9 mouse cellular contexts compared by ENCODE assay signal in the genomic region with DNA sequence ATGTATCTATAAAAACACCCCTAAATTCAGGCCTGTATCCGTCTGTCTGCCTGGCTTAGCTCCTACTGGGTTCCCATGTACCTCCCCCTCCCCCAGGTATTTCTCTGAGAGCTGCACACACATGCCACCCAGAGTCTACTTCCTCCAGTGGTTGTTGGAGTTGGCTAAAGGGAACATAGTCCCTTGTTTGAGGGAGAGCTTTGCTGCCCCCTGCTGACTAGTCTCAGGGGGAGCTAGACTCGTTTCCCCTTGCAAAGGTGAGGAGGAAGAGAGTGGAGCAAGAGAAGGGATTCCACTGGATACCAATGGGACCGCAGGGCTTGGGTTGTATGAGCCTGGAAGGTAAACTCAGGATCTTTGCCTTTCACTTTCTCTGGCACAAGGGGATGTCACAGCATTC. TPM values are rescaled to one million over a fixed set of nuclear protein-coding genes. Genes with fewer than 3 reads are reported as not detected.
DNase-seq lines count a peak whose midpoint lies in the region; ATAC-seq and TF ChIP-seq lines count a peak whose summit lies in the region.
"Had no signal": no experiment of that assay in that cellular context is flagged by ENCODE, and none has a peak within 500 bp of the region (broad histone marks: within the 10 kb centered on the region; RNA-seq: fewer than 3 reads in every experiment).

No protein-coding gene starts in this region.

- H3K4me3 ChIP-seq in intestine, postnatal 0 days (ENCODE audit: low read depth, low read length), result no peak overlapping the region
- H3K4me3 ChIP-seq in intestine, embryonic 15.5 days (replicated peaks), result no peak overlapping the region
- H3K4me3 ChIP-seq in neural tube, embryonic 11.5 days (ENCODE audit: low read depth, low read length), result no peak overlapping the region
- H3K4me3 ChIP-seq: midbrain, embryonic 12.5 days had no signal

- no peak overlapping the region for H3K4me2 ChIP-seq in intestine, postnatal 0 days (replicated peaks; ENCODE audit: low read depth)
- H3K4me2 ChIP-seq in intestine, embryonic 15.5 days (replicated peaks), result no peak overlapping the region
- H3K4me2 ChIP-seq in neural tube, embryonic 11.5 days (ENCODE audit: low read depth), result no peak overlapping the region
- H3K4me2 ChIP-seq: midbrain, embryonic 12.5 days had no signal

- no peaks in the 10 kb centered on the region for H3K36me3 ChIP-seq in intestine, postnatal 0 days (ENCODE audit: control insufficient read depth, insufficient read depth)
- no peaks in the 10 kb centered on the region for H3K36me3 ChIP-seq in intestine, embryonic 15.5 days
- no peaks in the 10 kb centered on the region for H3K36me3 ChIP-seq in neural tube, embryonic 11.5 days (ENCODE audit: control insufficient read depth, insufficient read depth, low read length)
- H3K36me3 ChIP-seq: midbrain, embryonic 12.5 days had no signal

- H3K9ac ChIP-seq in intestine, postnatal 0 days (ENCODE audit: low read depth, low read length), result no peak overlapping the region
- no peak overlapping the region for H3K9ac ChIP-seq in intestine, embryonic 15.5 days
- no peak overlapping the region for H3K9ac ChIP-seq in neural tube, embryonic 11.5 days (ENCODE audit: low read length)
- H3K9ac ChIP-seq: midbrain, embryonic 12.5 days had no signal

- no peaks in the 10 kb centered on the region; the same call in 1 of the 2 replicates for H3K27me3 ChIP-seq in intestine, postnatal 0 days (replicated peaks; ENCODE audit: control insufficient read depth, insufficient read depth, low read length)
- no peaks in the 10 kb centered on the region; the same call in none of the 2 replicates for H3K27me3 ChIP-seq in intestine, embryonic 15.5 days (replicated peaks)
- H3K27me3 ChIP-seq in neural tube, embryonic 11.5 days (ENCODE audit: control insufficient read depth, insufficient read depth, low read length), result no peaks in the 10 kb centered on the region
- H3K27me3 ChIP-seq: midbrain, embryonic 12.5 days had no signal

- WGBS in intestine, postnatal 0 days, result 17% methylated on average over 3 of the region's 3 CpGs
- 15% methylated on average over 3 of the region's 3 CpGs for WGBS in intestine, embryonic 15.5 days
- 26% methylated on average over 3 of the region's 3 CpGs for WGBS in neural tube, embryonic 11.5 days

- ATAC-seq in intestine, postnatal 0 days, result no peak
- no peak for ATAC-seq in intestine, embryonic 15.5 days
- no peak for ATAC-seq in neural tube, embryonic 11.5 days (ENCODE audit: insufficient read depth, low FRiP score, low TSS enrichment)

- peak; percentile 84 for TF ChIP-seq CTCF in intestine, postnatal 0 days (IDR thresholded peaks at IDR 0.05; ENCODE audit: low read depth)

- H3K9me3 ChIP-seq in intestine, postnatal 0 days (ENCODE audit: control insufficient read depth), result no peaks in the 10 kb centered on the region
- H3K9me3 ChIP-seq in intestine, embryonic 15.5 days, result no peaks in the 10 kb centered on the region
- no peaks in the 10 kb centered on the region for H3K9me3 ChIP-seq in neural tube, embryonic 11.5 days (ENCODE audit: control insufficient read depth, low read length)
- H3K9me3 ChIP-seq: midbrain, embryonic 12.5 days had no signal

- H3K4me1 ChIP-seq in intestine, postnatal 0 days (replicated peaks; ENCODE audit: control insufficient read depth, insufficient read depth, low read length), result no peaks in the 10 kb centered on the region
- H3K4me1 ChIP-seq in intestine, embryonic 15.5 days (replicated peaks), result no peaks in the 10 kb centered on the region
- no peaks in the 10 kb centered on the region for H3K4me1 ChIP-seq in neural tube, embryonic 11.5 days (ENCODE audit: control insufficient read depth, insufficient read depth, low read length)
- H3K4me1 ChIP-seq: midbrain, embryonic 12.5 days had no signal

- H3K27ac ChIP-seq in intestine, postnatal 0 days (ENCODE audit: low read depth, low read length), result no peak overlapping the region
- no peak overlapping the region for H3K27ac ChIP-seq in intestine, embryonic 15.5 days
- H3K27ac ChIP-seq in neural tube, embryonic 11.5 days (ENCODE audit: low read depth, low read length), result no peak overlapping the region
- H3K27ac ChIP-seq: midbrain, embryonic 12.5 days had no signal

- intact Hi-C loops in left cerebral cortex, postnatal 4 days (cut with DNase I), result loop anchor here (5.0 to 10.0 kb wide), 2 partner anchors 291 to 434 kb away; partner anchors contain the start of gene Dok7

- peak; percentile 77 for DNase-seq in cerebellum, adult 9-11 months
- DNase-seq in frontal cortex, postnatal 10 days (ENCODE audit: low spot score in 2 of 2), result peak; percentile 61 to 74
- DNase-seq in kidney, adult 9 months, result peak; percentile 82
- DNase-seq in left cerebral cortex, postnatal 4 days, result peak; percentile 87
- peak; percentile 76 for DNase-seq in neural tube, embryonic 11.5 days (ENCODE audit: low spot score)
- DNase-seq in testis, postnatal 10 days (ENCODE audit: low spot score), result peak; percentile 87

RNA-seq across cellular contexts. Expression of gene Hmx1, which starts 40.1 kb away (rescaled TPM):
- not detected in 2 replicates for polyA plus RNA-seq in intestine, postnatal 0 days (2015; fragmentation: Nextera tagmentation; extraction: Ambion mirVana)
- polyA plus RNA-seq in intestine, embryonic 15.5 days (2015; fragmentation: Nextera tagmentation; extraction: Ambion mirVana), result 0.09 and 0.18 TPM in 2 replicates
- total RNA-seq in left cerebral cortex, postnatal 4 days (2021), result not detected
- 7.3 and 8.5 TPM in 2 replicates for polyA plus RNA-seq in neural tube, embryonic 11.5 days (2014; fragmentation: Nextera tagmentation; extraction: Ambion mirVana)
